23 mouse cellular contexts compared by ENCODE assay signal in the genomic region with DNA sequence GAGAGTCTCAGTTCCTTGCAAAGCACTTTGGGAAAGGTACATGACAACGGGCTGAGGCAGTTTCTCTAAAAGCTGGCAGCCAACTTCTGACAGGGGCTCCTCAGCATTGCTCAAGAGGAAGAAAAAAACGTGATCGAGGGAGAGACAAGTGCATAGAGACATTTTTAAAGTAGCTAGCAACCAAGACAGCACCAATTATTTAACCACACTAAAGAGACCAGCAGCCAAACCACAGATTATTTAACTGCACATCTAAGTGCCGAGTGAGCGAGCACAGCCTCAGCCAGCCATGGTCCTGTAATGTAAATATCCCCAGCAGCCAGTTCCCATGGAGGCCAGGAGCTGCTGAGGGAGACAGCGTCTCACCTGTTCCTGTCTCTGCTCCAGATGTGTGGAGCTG. TPM values are rescaled to one million over a fixed set of nuclear protein-coding genes. Genes with fewer than 3 reads are reported as not detected.
DNase-seq lines count a peak whose midpoint lies in the region; ATAC-seq and TF ChIP-seq lines count a peak whose summit lies in the region.
"Had no signal": no experiment of that assay in that cellular context is flagged by ENCODE, and none has a peak within 500 bp of the region (broad histone marks: within the 10 kb centered on the region; RNA-seq: fewer than 3 reads in every experiment).

No protein-coding gene starts in this region.

- no peak overlapping the region for H3K4me3 ChIP-seq in lung, embryonic 14.5 days (ENCODE audit: low read depth, low read length)
- no peak overlapping the region for H3K4me3 ChIP-seq in forebrain, embryonic 10.5 days
- H3K4me3 ChIP-seq: forebrain, embryonic 13.5 days; heart, adult 2 months; left cerebral cortex, adult 2 months; liver, embryonic 13.5 days; lung, embryonic 15.5 days had no signal

- 15% methylated on average over 6 of the region's 6 CpGs for WGBS in lung, embryonic 14.5 days
- 77% methylated on average over 6 of the region's 6 CpGs for WGBS in forebrain, embryonic 10.5 days

- in situ Hi-C loops in Patski (cut with MboI; ENCODE audit: low pct_unique_long_range_greater_than_20kb) = loop anchor here (25.0 kb wide), 1 partner anchor 544 kb away; no protein-coding TSS in a partner anchor

- H3K27ac ChIP-seq in lung, embryonic 14.5 days (ENCODE audit: low read depth) = no peak overlapping the region
- no peak overlapping the region for H3K27ac ChIP-seq in forebrain, embryonic 10.5 days
- H3K27ac ChIP-seq: forebrain, embryonic 13.5 days; heart, adult 2 months; left cerebral cortex, adult 2 months; liver, embryonic 13.5 days; lung, embryonic 15.5 days had no signal

- no peaks in the 10 kb centered on the region for H3K36me3 ChIP-seq in lung, embryonic 14.5 days (ENCODE audit: insufficient read depth)
- no peaks in the 10 kb centered on the region for H3K36me3 ChIP-seq in forebrain, embryonic 10.5 days (replicated peaks)
- H3K36me3 ChIP-seq: liver, embryonic 13.5 days; lung, embryonic 15.5 days had no signal

- CTCF ChIA-PET in Patski (lab: Charles Lee) = interaction anchor here (0.9 to 1.2 kb wide), 3 partner anchors 14 to 71 kb away, joined by 3 to 4 read pairs (median 3); no protein-coding TSS in a partner anchor

- DNase-seq in lung, embryonic 14.5 days = peak; percentile 51
- DNase-seq in lung, postnatal 10 days = no peak
- DNase-seq in Patski (ENCODE audit: low read depth, low spot score) = no peak
- peak; percentile 76 for DNase-seq in fibroblast of lung, adult 2 months (ENCODE audit: low read depth)
- no peak for DNase-seq in cerebellum, postnatal 36 days
- no peak for DNase-seq in forebrain, embryonic 10.5 days (ENCODE audit: extremely low spot score, low spot score)
- DNase-seq: adrenal gland, postnatal 25 days; cerebellum, adult 2 months; gastrocnemius, postnatal 10 days; heart, adult 2 months; heart, postnatal 36 days; kidney, adult 2 months; kidney, postnatal 4 days; layer of hippocampus, adult 9-11 months; left cerebral cortex, postnatal 4 days; liver, embryonic 13.5 days; right cerebral cortex, adult 18-20 months; thymus, postnatal 25 days had no signal

- H3K4me1 ChIP-seq in lung, embryonic 14.5 days (ENCODE audit: insufficient read depth) = no peaks in the 10 kb centered on the region
- H3K4me1 ChIP-seq in forebrain, embryonic 10.5 days = no peaks in the 10 kb centered on the region
- H3K4me1 ChIP-seq: forebrain, embryonic 13.5 days; liver, embryonic 13.5 days had no signal

- no peak overlapping the region for H3K9ac ChIP-seq in lung, embryonic 14.5 days
- H3K9ac ChIP-seq: forebrain, embryonic 13.5 days; liver, embryonic 13.5 days; lung, embryonic 15.5 days had no signal

- POLR2A ChIA-PET in Patski (lab: Charles Lee) = interaction anchor here (0.6 kb wide), 1 partner anchor 193 kb away, joined by 3 read pairs; no protein-coding TSS in a partner anchor

- ATAC-seq in lung, embryonic 14.5 days (ENCODE audit: insufficient read depth) = peak; percentile 52
- ATAC-seq in Patski = peak; percentile 71
- ATAC-seq in megakaryocyte progenitor cell, adult 5-6 weeks (replicated peaks; ENCODE audit: poor library complexity) = 0 out of 2 replicates have a peak, but pooled peaks have one; percentile 20
- ATAC-seq: forebrain, embryonic 13.5 days; hindbrain, embryonic 16.5 days had no signal

- no peak overlapping the region for H3K4me2 ChIP-seq in lung, embryonic 14.5 days
- H3K4me2 ChIP-seq: forebrain, embryonic 13.5 days; liver, embryonic 13.5 days; lung, embryonic 15.5 days had no signal

- no peaks in the 10 kb centered on the region for H3K9me3 ChIP-seq in lung, embryonic 14.5 days (ENCODE audit: low read depth, low read length)
- H3K9me3 ChIP-seq in forebrain, embryonic 10.5 days = peaks cover 9% of the 10 kb centered on the region; the same call in 1 of the 2 replicates
- H3K9me3 ChIP-seq: forebrain, embryonic 13.5 days; liver, embryonic 13.5 days; lung, embryonic 15.5 days had no signal

- no peaks in the 10 kb centered on the region for H3K27me3 ChIP-seq in lung, embryonic 14.5 days (ENCODE audit: insufficient read depth, low read length)
- no peaks in the 10 kb centered on the region for H3K27me3 ChIP-seq in Patski
- H3K27me3 ChIP-seq in forebrain, embryonic 10.5 days (ENCODE audit: poor library complexity, severe bottlenecking) = no peaks in the 10 kb centered on the region
- H3K27me3 ChIP-seq: forebrain, embryonic 13.5 days had no signal

- TF ChIP-seq CTCF in lung, embryonic 14.5 days (IDR thresholded peaks at IDR 0.05; ENCODE audit: low read depth) = no peak
- TF ChIP-seq CTCF in Patski (IDR thresholded peaks at IDR 0.05) = no peak

RNA-seq across cellular contexts. Expression of gene Gas1, which starts 16.1 kb away (rescaled TPM):
- 31.0 and 32.1 TPM in 2 replicates for polyA plus RNA-seq in lung, embryonic 14.5 days (2014; fragmentation: Nextera tagmentation; extraction: Ambion mirVana)
- 578 TPM for polyA plus RNA-seq in Patski (2021)
- total RNA-seq in megakaryocyte progenitor cell, adult 5-6 weeks (2015) = not detected in 2 replicates
- not detected in 2 replicates for total RNA-seq in megakaryocyte progenitor cell, adult 5-6 weeks (2017)
- 72.6 and 72.7 TPM in 2 replicates for polyA plus RNA-seq in forebrain, embryonic 10.5 days (2016; fragmentation: Nextera tagmentation; extraction: Ambion mirVana)

Comparison
In these comparisons a context has a peak if more than half of its experiments do, and no peak if none do; other contexts are left out.
1. DNase-seq: peak in lung, embryonic 14.5 days (single experiment) and fibroblast of lung, adult 2 months (single experiment); none in lung, postnatal 10 days (single experiment), Patski (single experiment), cerebellum, postnatal 36 days (0 of 2) and forebrain, embryonic 10.5 days (single experiment).
2. ATAC-seq: peak in every context shown above with its lines; median percentile 71 in Patski; 52 in lung, embryonic 14.5 days; 20 in megakaryocyte progenitor cell, adult 5-6 weeks.